Mouse (Mus musculus) MN1 (cell line): ENCODE data around the gene Iba57.

Experiments
- DNase-seq: peaks from one replicate; pipeline ENCODE4 v3.0.0-alpha.2; 2016; ENCODE audit warnings: low spot score

The Iba57 gene

GRCm38 (mm10) chr11:59134373-59134997, 29.1 kb downstream of the Iba57 start:
- no peak for DNase-seq

DNA sequence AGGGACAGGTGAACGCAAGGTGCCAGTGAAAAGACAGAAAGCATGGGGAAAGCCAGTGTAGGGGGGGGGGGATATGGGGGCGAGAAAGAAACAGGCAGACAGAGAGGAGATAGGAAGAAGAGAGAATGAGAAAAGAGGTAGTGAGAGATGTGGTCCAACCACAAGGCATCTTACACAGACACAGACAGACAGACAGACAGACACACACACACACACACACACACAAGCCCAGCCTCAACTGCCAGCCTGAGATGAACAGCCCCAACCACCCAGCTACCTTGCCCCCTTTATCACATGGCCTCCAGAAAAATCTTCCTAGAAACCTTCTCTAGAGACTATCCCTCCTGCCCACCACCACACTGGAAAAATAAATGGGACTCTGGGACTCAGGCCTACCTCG, 31.5 kb downstream of the Iba57 start:
- no peak for DNase-seq

DNA sequence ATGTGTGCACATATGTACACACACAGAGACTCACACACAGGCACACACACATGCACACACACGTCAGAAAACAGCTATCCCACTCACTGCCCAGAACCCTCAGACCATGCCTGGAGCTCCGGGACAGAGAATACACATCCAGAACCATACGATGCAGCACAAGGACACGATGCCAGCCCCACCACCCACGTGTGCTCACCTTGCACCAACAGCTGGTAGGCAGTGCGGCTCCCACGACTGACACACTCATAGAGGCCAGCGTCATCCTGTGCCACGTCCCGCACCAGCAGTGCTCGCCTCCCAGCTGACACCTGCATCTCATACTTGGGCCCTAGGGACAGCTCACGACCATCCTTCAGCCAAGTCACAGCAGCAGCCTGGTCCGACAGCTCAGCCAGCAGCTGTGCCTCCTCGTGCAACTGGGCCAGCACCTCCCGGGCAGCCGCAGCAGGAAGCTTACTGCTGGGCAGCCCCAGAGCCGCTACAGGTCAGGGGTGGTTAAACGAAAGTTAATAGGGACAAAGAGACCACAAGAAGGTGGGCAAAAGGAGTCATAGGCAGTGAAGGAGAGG, 32.1 kb downstream of the Iba57 start:
- DNase-seq, result peak; percentile 24

DNA sequence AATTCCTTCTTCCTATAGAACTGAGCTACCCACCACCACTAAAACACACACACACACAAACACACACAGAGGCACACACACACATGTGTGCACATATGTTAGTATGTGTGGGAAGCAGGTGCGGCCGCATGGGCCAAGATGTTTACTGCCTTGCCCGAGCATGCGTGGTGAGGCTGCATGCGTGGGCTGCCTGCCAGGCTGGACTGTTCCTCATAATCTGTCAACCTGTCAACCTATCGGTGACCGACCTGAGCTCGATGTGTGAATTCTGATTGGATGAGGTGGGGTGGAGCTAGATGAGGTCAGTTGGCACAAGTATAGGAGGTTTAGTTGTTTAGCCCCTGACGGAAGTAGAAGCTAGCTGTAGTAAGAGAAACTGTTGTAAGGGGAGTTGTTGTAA, 32.8 kb downstream of the Iba57 start:
- peak; percentile 23 for DNase-seq

DNA sequence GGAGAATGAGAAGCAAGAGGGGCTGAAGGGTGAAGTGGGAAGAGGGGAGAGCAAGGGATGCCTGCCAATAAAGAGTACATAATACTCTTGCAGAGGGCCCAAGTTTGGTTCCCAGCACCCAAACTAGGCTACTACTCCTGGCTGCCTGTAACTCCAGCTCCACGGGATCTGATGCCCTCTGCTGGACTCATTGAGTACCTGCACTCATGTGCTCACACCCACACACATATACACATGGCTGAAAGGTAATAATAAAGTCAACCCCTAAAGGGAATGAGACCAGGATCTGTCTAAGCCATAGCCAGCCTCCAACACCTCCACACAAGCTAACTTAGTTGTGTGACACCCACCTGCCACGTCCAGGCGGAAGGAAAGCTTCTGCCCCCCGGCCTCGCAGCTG, 57.6 kb downstream of the Iba57 start:
- DNase-seq, result no peak
